Mouse (Mus musculus): ENCODE results near the gene Apba2. TPM values are rescaled to one million over a fixed set of nuclear protein-coding genes. Genes with fewer than 3 reads are reported as not detected.
A peak's percentile ranks its signal among the peaks of the same experiment; 100 is the strongest.

Gene Apba2
- polyA plus RNA-seq (2016; fragmentation: Nextera tagmentation; extraction: Ambion mirVana), result 0.32 and 0.57 TPM in 2 replicates

GRCm38 (mm10) chr7:64501536-64502270 is at the start of gene Apba2:
TSS of gene Apba2 (plus strand) at chr7:64501706.
- Histone ChIP-seq H3K9ac (peak within 1 kb of the TSS; percentile 51; the same call in 1 of the 2 replicates), H3K9me3 (replicated peaks) (no peaks in the 10 kb centered on the region), H3K36me3 (no peaks in the 10 kb centered on the region), H3K4me2 (peak within 1 kb of the TSS; percentile 95), H3K4me3 (peak within 1 kb of the TSS; percentile 55), H3K27me3 (replicated peaks) (peaks cover 60% of the 10 kb centered on the region), H3K27ac (ENCODE audit: poor library complexity, severe bottlenecking) (no peak within 1 kb of the TSS), H3K4me1 (replicated peaks) (peaks cover 14% of the 10 kb centered on the region)
- ATAC-seq (ENCODE audit: insufficient number of reproducible peaks, low FRiP score), result peak; percentile 49
- WGBS, result 1% methylated on average over 95 of the region's 96 CpGs

GRCm38 (mm10) chr7:64451861-64452382 is 49.6 kb upstream of the Apba2 start:
- ATAC-seq (ENCODE audit: insufficient number of reproducible peaks, low FRiP score), result no peak
- Histone ChIP-seq H3K4me2 (no peak overlapping the region), H3K9me3 (replicated peaks) (no peaks in the 10 kb centered on the region), H3K4me3 (no peak overlapping the region), H3K27ac (ENCODE audit: poor library complexity, severe bottlenecking) (no peak overlapping the region), H3K36me3 (no peaks in the 10 kb centered on the region), H3K4me1 (replicated peaks) (no peaks in the 10 kb centered on the region), H3K27me3 (replicated peaks) (no peaks in the 10 kb centered on the region), H3K9ac (no peak overlapping the region)
- WGBS, result 76% methylated on average over 5 of the region's 5 CpGs

DNA sequence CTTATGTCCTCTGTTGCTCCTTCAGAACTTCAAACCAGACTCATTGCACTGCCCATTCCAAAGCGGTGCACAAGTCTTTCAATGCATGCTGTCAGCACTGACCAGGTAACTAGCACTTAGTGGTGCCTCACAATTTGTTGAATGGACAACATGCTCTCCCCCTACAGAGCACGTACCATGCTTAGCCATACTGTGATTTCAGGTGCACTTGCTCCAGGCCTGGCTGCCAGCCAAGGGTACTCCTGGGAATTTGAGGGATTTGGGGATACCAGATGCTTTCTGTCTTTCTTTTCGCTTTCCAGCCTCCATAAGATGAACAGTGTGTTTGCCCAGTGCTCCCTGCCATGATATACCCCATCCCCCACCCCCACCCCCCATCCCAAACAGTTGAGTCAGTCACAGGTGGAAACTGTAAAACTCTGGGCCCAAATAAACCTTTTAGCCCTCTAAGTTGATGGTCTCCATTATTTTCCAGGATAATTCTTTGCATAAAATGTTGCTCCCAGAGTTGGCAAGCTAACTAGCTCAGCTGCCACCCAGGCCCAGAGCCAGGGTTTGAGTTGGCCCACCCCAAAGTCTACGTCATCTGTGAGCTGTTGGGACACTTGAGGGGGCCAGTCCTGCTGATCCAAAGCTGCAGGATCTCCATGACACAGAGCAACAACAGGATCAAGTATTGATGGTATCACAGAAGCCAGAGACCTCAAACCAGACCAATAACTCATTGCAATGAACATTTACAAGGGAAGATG is 48.9 kb upstream of the Apba2 start:
- Histone ChIP-seq H3K4me3 (no peak overlapping the region), H3K4me1 (replicated peaks) (no peaks in the 10 kb centered on the region), H3K4me2 (no peak overlapping the region), H3K36me3 (no peaks in the 10 kb centered on the region), H3K27ac (ENCODE audit: poor library complexity, severe bottlenecking) (no peak overlapping the region), H3K9me3 (replicated peaks) (no peaks in the 10 kb centered on the region), H3K27me3 (replicated peaks) (no peaks in the 10 kb centered on the region), H3K9ac (no peak overlapping the region)
- no peak for ATAC-seq (ENCODE audit: insufficient number of reproducible peaks, low FRiP score)
- WGBS, result 80% methylated on average over 4 of the region's 4 CpGs

DNA sequence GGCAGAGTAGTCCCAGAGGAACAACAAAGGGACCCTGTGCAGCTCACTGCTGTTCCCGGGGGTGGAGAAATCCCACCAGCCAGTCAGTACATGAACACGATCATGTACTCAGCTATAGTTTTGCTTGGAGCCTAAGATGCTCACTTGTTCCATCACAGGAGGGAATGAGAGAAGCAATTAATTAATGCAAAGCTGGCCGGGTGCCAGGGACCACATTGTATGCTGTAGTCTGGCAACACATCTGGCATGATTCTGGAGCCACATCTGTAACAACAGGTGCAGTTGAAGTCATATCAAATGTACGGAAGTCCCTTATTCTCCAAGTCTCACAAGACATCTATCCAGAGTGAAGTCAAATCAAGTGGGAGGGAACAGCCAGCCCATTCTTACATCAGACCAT is 45.3 kb upstream of the Apba2 start:
- H3K9me3 ChIP-seq (replicated peaks), result no peaks in the 10 kb centered on the region
- H3K27me3 ChIP-seq (replicated peaks), result no peaks in the 10 kb centered on the region
- no peak overlapping the region for H3K4me3 ChIP-seq
- no peaks in the 10 kb centered on the region for H3K4me1 ChIP-seq (replicated peaks)
- 76% methylated on average over 4 of the region's 4 CpGs for WGBS
- no peak overlapping the region for H3K4me2 ChIP-seq
- H3K9ac ChIP-seq, result no peak overlapping the region
- no peaks in the 10 kb centered on the region for H3K36me3 ChIP-seq
- no peak overlapping the region for H3K27ac ChIP-seq (ENCODE audit: poor library complexity, severe bottlenecking)
- no peak for ATAC-seq (ENCODE audit: insufficient number of reproducible peaks, low FRiP score)

DNA sequence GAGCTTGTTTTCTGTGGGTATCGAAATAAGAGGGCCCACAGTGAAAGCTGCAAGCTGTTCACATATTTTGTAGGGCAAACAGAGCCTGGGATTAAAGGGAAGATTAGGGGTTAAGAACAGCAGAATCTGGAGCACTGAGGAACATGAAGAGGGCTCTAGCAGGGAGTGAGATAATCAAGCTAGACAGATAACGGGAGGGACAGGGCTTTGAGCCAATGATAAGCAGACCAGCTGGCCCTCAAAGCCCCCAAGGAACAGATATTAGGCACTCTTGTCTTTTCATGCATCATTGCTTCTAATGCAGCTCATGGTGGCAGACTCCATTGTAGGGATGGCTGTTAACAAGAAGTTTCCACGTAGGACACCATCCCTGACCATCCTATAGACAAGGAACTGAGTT is 44.8 kb upstream of the Apba2 start:
- H3K27me3 ChIP-seq (replicated peaks), result no peaks in the 10 kb centered on the region
- no peak overlapping the region for H3K4me3 ChIP-seq
- no peak overlapping the region for H3K4me2 ChIP-seq
- H3K4me1 ChIP-seq (replicated peaks), result no peaks in the 10 kb centered on the region
- WGBS, result 42% methylated on average over 3 of the region's 3 CpGs
- H3K36me3 ChIP-seq, result no peaks in the 10 kb centered on the region
- no peak overlapping the region for H3K27ac ChIP-seq (ENCODE audit: poor library complexity, severe bottlenecking)
- H3K9ac ChIP-seq, result no peak overlapping the region
- 0 out of 2 replicates have a peak, but pooled peaks cover 2% of the 10 kb centered on the region for H3K9me3 ChIP-seq (replicated peaks)
- ATAC-seq (ENCODE audit: insufficient number of reproducible peaks, low FRiP score), result no peak

DNA sequence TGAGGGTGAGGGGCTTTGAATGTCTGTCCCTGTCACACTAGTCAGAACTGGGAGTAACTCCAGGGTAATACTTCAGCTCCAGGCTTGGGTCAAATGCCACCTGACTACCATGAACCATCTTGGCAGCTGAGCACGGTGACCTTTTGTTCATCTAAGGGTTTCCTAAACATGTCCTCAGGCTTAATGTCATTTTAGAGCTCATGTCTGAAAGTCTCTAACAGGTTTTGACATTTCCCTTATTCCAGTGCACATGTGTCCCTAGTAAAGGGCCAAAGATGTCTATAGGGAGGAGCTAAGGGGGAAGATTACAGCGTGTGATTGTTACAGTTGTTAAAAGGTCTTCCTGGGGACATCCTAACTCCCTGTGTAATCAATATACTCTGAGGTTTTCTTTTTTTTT is 43.7 kb upstream of the Apba2 start:
- H3K36me3 ChIP-seq, result no peaks in the 10 kb centered on the region
- H3K9ac ChIP-seq, result no peak overlapping the region
- H3K4me3 ChIP-seq, result no peak overlapping the region
- no peak overlapping the region for H3K27ac ChIP-seq (ENCODE audit: poor library complexity, severe bottlenecking)
- ATAC-seq (ENCODE audit: insufficient number of reproducible peaks, low FRiP score), result no peak
- WGBS, result 82% methylated on average over 2 of the region's 2 CpGs
- H3K9me3 ChIP-seq (replicated peaks), result peaks cover 7% of the 10 kb centered on the region; the same call in 1 of the 2 replicates
- no peaks in the 10 kb centered on the region for H3K4me1 ChIP-seq (replicated peaks)
- H3K4me2 ChIP-seq, result no peak overlapping the region
- H3K27me3 ChIP-seq (replicated peaks), result no peaks in the 10 kb centered on the region

DNA sequence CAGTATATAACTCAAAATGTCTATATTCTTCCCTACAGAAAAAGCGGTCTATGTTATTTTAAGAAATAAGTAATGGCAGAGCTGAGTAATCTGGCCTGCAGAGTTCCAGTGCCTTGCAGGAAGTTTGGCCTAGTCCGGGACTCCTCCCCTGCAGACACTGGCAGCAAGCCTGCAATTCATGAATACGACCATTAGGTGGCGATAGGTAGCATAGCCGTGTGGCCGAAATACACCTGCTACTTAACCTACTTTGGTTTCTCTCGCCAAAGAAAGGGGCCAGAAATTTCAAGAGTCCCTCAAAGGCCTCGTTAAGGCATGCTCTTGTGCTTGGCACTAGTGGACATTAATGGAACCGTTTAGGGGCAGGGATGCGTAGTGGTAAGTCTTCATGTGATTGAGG is 4.1 kb upstream of the Apba2 start:
- peaks cover 11% of the 10 kb centered on the region for H3K4me1 ChIP-seq (replicated peaks)
- no peak for ATAC-seq (ENCODE audit: insufficient number of reproducible peaks, low FRiP score)
- H3K4me3 ChIP-seq, result no peak overlapping the region
- H3K36me3 ChIP-seq, result no peaks in the 10 kb centered on the region
- peaks cover 24% of the 10 kb centered on the region for H3K27me3 ChIP-seq (replicated peaks)
- H3K27ac ChIP-seq (ENCODE audit: poor library complexity, severe bottlenecking), result no peak overlapping the region
- 29% methylated on average over 10 of the region's 10 CpGs for WGBS
- peaks cover 3% of the 10 kb centered on the region; the same call in 1 of the 2 replicates for H3K9me3 ChIP-seq (replicated peaks)
- no peak overlapping the region for H3K9ac ChIP-seq
- no peak overlapping the region for H3K4me2 ChIP-seq

DNA sequence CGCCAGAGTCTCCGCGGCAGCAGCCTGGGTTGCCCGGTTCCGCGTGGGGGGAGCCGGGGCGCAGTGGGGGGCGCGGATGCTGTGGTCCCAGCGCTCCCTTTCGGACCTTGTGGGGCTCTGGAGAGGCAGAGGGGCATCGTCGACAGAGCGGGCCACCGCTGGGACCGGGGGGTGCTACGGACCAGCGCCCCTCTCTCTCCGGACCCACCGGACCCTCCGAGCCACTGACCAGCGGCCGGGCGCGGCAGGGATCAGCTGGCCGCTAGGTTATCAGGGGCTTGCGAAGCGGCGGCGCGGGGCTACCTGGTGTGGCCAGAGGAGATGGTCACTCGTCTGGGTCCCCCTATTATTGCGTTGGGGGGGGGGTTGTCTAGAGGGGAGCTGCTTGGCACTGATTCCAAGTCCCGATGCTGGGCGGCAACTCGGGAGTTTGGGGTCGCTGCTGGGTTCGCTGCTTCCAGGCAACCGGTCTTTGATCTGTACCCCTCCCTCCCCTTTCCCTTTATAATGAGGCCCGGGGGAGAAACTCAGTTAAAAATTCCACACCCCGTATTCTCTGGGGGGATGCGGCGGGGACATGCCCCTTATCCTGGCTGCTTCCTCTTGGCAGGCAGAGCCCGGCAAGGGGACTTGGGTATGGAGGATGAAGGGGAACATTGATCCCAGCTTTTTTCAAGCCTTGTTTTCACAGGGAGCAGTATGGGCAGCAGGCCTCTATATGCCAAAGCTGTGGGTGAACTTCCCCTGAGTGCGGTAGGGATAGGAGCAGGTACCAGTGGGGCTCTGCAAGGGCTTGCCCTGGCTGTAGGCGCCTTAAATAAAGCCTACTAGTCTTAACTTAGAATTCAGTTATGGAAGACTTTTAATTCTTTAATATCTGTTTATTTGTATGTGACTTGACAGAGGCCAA is 1.0 kb downstream of the Apba2 start:
- no peak overlapping the region for H3K27ac ChIP-seq (ENCODE audit: poor library complexity, severe bottlenecking)
- peaks cover 14% of the 10 kb centered on the region for H3K4me1 ChIP-seq (replicated peaks)
- H3K9ac ChIP-seq, result peak overlapping the region; percentile 51; the same call in 1 of the 2 replicates
- WGBS, result 2% methylated on average over 47 of the region's 47 CpGs
- peak overlapping the region; percentile 95 for H3K4me2 ChIP-seq
- 0 out of 2 replicates have a peak, but pooled peaks have one; percentile 19 for ATAC-seq (ENCODE audit: insufficient number of reproducible peaks, low FRiP score)
- no peaks in the 10 kb centered on the region for H3K36me3 ChIP-seq
- H3K4me3 ChIP-seq, result peak overlapping the region; percentile 55
- H3K27me3 ChIP-seq (replicated peaks), result peaks cover 64% of the 10 kb centered on the region
- H3K9me3 ChIP-seq (replicated peaks), result no peaks in the 10 kb centered on the region

- Histone ChIP-seq H3K36me3 (no peaks in the 10 kb centered on the region), H3K27me3 (replicated peaks) (peaks cover 64% of the 10 kb centered on the region), H3K9me3 (replicated peaks) (no peaks in the 10 kb centered on the region), H3K4me2 (no peak overlapping the region), H3K4me3 (no peak overlapping the region), H3K9ac (no peak overlapping the region), H3K27ac (ENCODE audit: poor library complexity, severe bottlenecking) (no peak overlapping the region), H3K4me1 (replicated peaks) (peaks cover 14% of the 10 kb centered on the region)
- WGBS, result 69% methylated on average over 6 of the region's 6 CpGs
- ATAC-seq (ENCODE audit: insufficient number of reproducible peaks, low FRiP score), result no peak
Observed at GRCm38 (mm10) chr7:64503641-64504040, 2.1 kb downstream of the Apba2 start.

DNA sequence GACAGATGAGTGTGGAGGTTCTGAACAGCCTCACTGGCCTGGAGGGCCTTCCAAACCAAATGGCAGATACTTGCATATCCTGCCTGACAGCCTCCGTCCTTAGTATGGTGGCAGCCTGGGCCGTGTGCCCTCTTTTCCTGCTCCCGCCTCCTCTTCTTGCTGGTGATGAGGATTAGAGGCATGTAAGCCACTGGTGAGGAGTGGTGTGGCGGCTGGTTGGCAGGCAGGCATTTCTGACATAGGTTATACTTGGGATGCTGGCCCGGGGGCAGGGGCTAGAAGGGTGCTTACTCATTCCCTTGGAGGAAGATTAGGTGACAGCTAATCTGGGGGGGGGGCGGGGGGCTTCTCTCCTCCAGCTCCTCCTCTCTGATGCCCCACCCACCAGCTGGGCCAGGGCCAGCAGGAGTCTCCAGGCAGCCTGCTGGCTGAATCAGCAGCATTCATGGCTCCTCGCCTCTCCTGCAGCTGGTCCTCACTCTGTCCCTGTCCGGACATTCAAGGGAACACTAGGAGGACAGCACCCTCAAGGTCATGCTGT is 3.3 kb downstream of the Apba2 start:
- H3K4me2 ChIP-seq, result no peak overlapping the region
- no peaks in the 10 kb centered on the region for H3K36me3 ChIP-seq
- WGBS, result 13% methylated on average over 8 of the region's 8 CpGs
- no peak overlapping the region for H3K27ac ChIP-seq (ENCODE audit: poor library complexity, severe bottlenecking)
- H3K9ac ChIP-seq, result no peak overlapping the region
- peaks cover 64% of the 10 kb centered on the region for H3K27me3 ChIP-seq (replicated peaks)
- H3K9me3 ChIP-seq (replicated peaks), result no peaks in the 10 kb centered on the region
- no peak overlapping the region for H3K4me3 ChIP-seq
- ATAC-seq (ENCODE audit: insufficient number of reproducible peaks, low FRiP score), result no peak
- H3K4me1 ChIP-seq (replicated peaks), result peaks cover 14% of the 10 kb centered on the region

All from heart, embryonic 12.5 days (tissue).